ENCODE assay signal across 18 mouse cellular contexts in the genomic region with DNA sequence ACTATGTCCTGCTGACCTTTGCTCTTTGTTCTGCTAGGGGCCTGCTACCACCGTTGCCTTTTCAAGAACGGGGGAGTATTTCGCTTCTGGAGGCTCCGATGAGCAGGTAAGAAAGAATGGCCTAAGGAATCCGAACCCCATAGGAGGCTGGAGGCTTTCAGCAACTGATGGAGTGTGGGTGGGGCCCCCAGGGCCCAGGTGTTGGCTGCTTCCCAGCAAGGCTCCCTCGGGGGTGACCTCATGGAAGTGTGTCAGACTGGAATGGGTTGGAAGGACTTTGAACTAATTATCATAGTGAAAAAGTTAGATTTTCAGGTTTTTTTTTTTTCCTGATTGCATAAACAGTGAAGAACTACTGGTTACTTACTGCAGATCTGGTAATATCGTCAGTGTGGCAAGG. TPM values are rescaled to one million over a fixed set of nuclear protein-coding genes. Genes with fewer than 3 reads are reported as not detected.
A peak's percentile ranks its signal among the peaks of the same experiment; 100 is the strongest.
DNase-seq lines count a peak whose midpoint lies in the region; ATAC-seq and TF ChIP-seq lines count a peak whose summit lies in the region.
"Had no signal": no experiment of that assay in that cellular context is flagged by ENCODE, and none has a peak within 500 bp of the region (broad histone marks: within the 10 kb centered on the region; RNA-seq: fewer than 3 reads in every experiment).

No protein-coding gene starts in this region.

- no peak overlapping the region for H3K4me2 ChIP-seq in stomach, embryonic 15.5 days
- H3K4me2 ChIP-seq: heart, embryonic 12.5 days; limb, embryonic 13.5 days had no signal

- intact Hi-C loops in left cerebral cortex, postnatal 25 days (cut with DNase I), result loop anchor here (5.0 kb wide), 1 partner anchor 42 kb away; no protein-coding TSS in a partner anchor

- no peaks in the 10 kb centered on the region for H3K27me3 ChIP-seq in stomach, embryonic 15.5 days (replicated peaks)
- H3K27me3 ChIP-seq: heart, embryonic 12.5 days; limb, embryonic 13.5 days had no signal

- TF ChIP-seq CTCF in layer of hippocampus, adult 2 months (conservative IDR thresholded peaks at IDR 0.05), result no peak

- no peaks in the 10 kb centered on the region for H3K9me3 ChIP-seq in stomach, embryonic 15.5 days
- H3K9me3 ChIP-seq: heart, embryonic 12.5 days; limb, embryonic 13.5 days; midbrain, embryonic 10.5 days had no signal

- H3K9ac ChIP-seq in stomach, embryonic 15.5 days, result no peak overlapping the region
- H3K9ac ChIP-seq: liver, postnatal 0 days had no signal

- no peak for ATAC-seq in stomach, embryonic 15.5 days (ENCODE audit: insufficient read depth, low FRiP score, low read depth)
- ATAC-seq: forebrain, embryonic 16.5 days; liver, postnatal 0 days had no signal

- peak; percentile 45 for DNase-seq in adrenal gland, adult 2 months
- no peak for DNase-seq in adrenal gland, adult 18-20 months (ENCODE audit: low spot score in 2 of 2)
- DNase-seq in layer of hippocampus, adult 2 months (ENCODE audit: low spot score in 2 of 2), result no peak
- DNase-seq in layer of hippocampus, adult 9-11 months, result no peak
- DNase-seq in kidney, postnatal 14 days, result peak; percentile 55
- DNase-seq in left cerebral cortex, postnatal 25 days (ENCODE audit: low spot score in 2 of 2), result no peak
- no peak for DNase-seq in spleen, postnatal 10 days (ENCODE audit: low spot score in 2 of 2)
- DNase-seq: cerebellum, adult 9-10 months; embryo, embryonic 11 days; gastrocnemius, postnatal 25 days; liver, postnatal 0 days; thymus, postnatal 25 days had no signal

- 0 out of 2 replicates have a peak, but pooled peaks cover 5% of the 10 kb centered on the region for H3K4me1 ChIP-seq in stomach, embryonic 15.5 days

- H3K36me3 ChIP-seq in stomach, embryonic 15.5 days, result no peaks in the 10 kb centered on the region; the same call in 1 of the 2 replicates

- H3K4me3 ChIP-seq in layer of hippocampus, adult 2 months, result no peak overlapping the region
- H3K4me3 ChIP-seq in stomach, embryonic 15.5 days (replicated peaks), result no peak overlapping the region
- H3K4me3 ChIP-seq: heart, embryonic 12.5 days; limb, embryonic 13.5 days; midbrain, embryonic 10.5 days had no signal

- H3K27ac ChIP-seq in layer of hippocampus, adult 2 months, result peak overlapping the region; percentile 7; the same call in 1 of the 2 replicates
- peak overlapping the region; percentile 21; the same call in 1 of the 2 replicates for H3K27ac ChIP-seq in stomach, embryonic 15.5 days
- H3K27ac ChIP-seq: kidney, postnatal 0 days; limb, embryonic 13.5 days had no signal

- 75% methylated on average over 7 of the region's 7 CpGs for WGBS in stomach, embryonic 15.5 days

RNA-seq across cellular contexts. Expression of a gene that starts 24.4 kb away (rescaled TPM):
- 1 to 10 TPM; 3.4 to 5.4 TPM for total RNA-seq in adrenal gland, adult 2 months (2021)
- polyA plus RNA-seq in adrenal gland, adult 2 months (2012; rRNA removed), result 5.4 and 7.1 TPM in 2 replicates
- total RNA-seq in adrenal gland, adult 18-20 months (2021), result 1 to 10 TPM; 3.2 to 4.3 TPM
- total RNA-seq in layer of hippocampus, adult 2 months (2021), result 10 to 100 TPM in 1 of 2 experiments, 1 to 10 TPM in 1; 8.6 to 14.5 TPM
- polyA plus RNA-seq in stomach, embryonic 15.5 days (2015; fragmentation: Nextera tagmentation; extraction: Ambion mirVana), result 24.7 and 25.4 TPM in 2 replicates
- total RNA-seq in left cerebral cortex, postnatal 25 days (2021), result 10 to 100 TPM; 17.2 to 18.9 TPM

RNA-seq across cellular contexts. Expression of a gene that starts 56.8 kb away (rescaled TPM):
- total RNA-seq in adrenal gland, adult 2 months (2021), result 1,000 to 10,000 TPM; 1,496 to 1,691 TPM
- polyA plus RNA-seq in adrenal gland, adult 2 months (2012; rRNA removed), result 1,137 and 1,435 TPM in 2 replicates
- 1,000 to 10,000 TPM; 1,196 to 1,991 TPM for total RNA-seq in adrenal gland, adult 18-20 months (2021)
- total RNA-seq in layer of hippocampus, adult 2 months (2021), result 100 to 1,000 TPM; 149 to 154 TPM
- polyA plus RNA-seq in stomach, embryonic 15.5 days (2015; fragmentation: Nextera tagmentation; extraction: Ambion mirVana), result 109 TPM in 2 replicates
- 100 to 1,000 TPM; 135 to 144 TPM for total RNA-seq in left cerebral cortex, postnatal 25 days (2021)

Comparison
In these comparisons a context has a peak if more than half of its experiments do, and no peak if none do; other contexts are left out.
1. DNase-seq: peak in adrenal gland, adult 2 months (single experiment) and kidney, postnatal 14 days (single experiment); none in adrenal gland, adult 18-20 months (0 of 2), layer of hippocampus, adult 2 months (0 of 2), layer of hippocampus, adult 9-11 months (single experiment), left cerebral cortex, postnatal 25 days (0 of 2) and spleen, postnatal 10 days (0 of 2).
2. RNA of a gene that starts 56.8 kb away (total RNA-seq): 1,196 to 1,991 TPM in adrenal gland, adult 18-20 months and 1,496 to 1,691 TPM in adrenal gland, adult 2 months; 149 to 154 TPM in layer of hippocampus, adult 2 months and 135 to 144 TPM in left cerebral cortex, postnatal 25 days; every median in the first group is over 4 times any median in the second.